Comparison of ENCODE assay signal across 13 mouse cellular contexts in the genomic region with DNA sequence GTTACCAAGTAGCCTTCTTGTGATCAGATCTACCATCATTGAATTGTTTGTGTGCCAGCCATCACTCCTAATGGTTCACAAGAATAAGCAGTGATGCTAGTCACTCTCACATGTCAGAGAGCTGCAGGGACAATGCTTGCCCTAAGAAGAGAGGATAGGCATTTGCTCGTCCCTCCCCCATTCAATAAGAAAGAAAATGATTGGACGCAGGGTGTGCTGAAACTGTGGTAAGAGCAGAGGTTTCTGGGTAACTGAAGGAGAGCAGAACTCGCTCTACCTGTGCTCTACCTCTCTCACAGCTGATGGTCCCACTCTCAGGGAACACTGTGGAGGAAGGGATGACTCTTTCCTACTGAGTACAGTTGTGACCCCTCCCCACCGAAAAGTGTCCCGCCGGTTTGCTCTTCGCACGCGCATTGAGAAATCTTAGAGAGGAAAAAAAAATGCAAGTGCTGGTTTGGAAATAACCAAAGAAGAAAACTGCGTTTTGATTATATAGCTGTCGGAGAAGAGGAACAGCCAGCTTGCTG. TPM values are rescaled to one million over a fixed set of nuclear protein-coding genes. Genes with fewer than 3 reads are reported as not detected.
DNase-seq lines count a peak whose midpoint lies in the region; ATAC-seq and TF ChIP-seq lines count a peak whose summit lies in the region.
"Had no signal": no experiment of that assay in that cellular context is flagged by ENCODE, and none has a peak within 500 bp of the region (broad histone marks: within the 10 kb centered on the region; RNA-seq: fewer than 3 reads in every experiment).

No protein-coding gene starts in this region.

- H3K27ac ChIP-seq in kidney, embryonic 16.5 days (ENCODE audit: low read length), result no peak overlapping the region
- H3K27ac ChIP-seq in embryonic facial prominence, embryonic 12.5 days, result no peak overlapping the region
- H3K27ac ChIP-seq in limb, embryonic 12.5 days, result no peak overlapping the region
- H3K27ac ChIP-seq in olfactory bulb, adult 2 months (ENCODE audit: insufficient read depth, low read depth, low read length), result peak overlapping the region; percentile 32
- H3K27ac ChIP-seq: midbrain, embryonic 12.5 days; neural tube, embryonic 13.5 days had no signal

- 45% methylated on average over 11 of the region's 11 CpGs for WGBS in kidney, embryonic 16.5 days
- 33% methylated on average over 11 of the region's 11 CpGs for WGBS in embryonic facial prominence, embryonic 12.5 days
- 53% methylated on average over 11 of the region's 11 CpGs for WGBS in limb, embryonic 12.5 days
- WGBS in olfactory bulb, adult 2 months, result 31% methylated on average over 11 of the region's 11 CpGs

- no peak for TF ChIP-seq POLR2A in olfactory bulb, adult 2 months (IDR thresholded peaks at IDR 0.05; ENCODE audit: insufficient read depth, low read depth, low read length)

- no peak overlapping the region for H3K9ac ChIP-seq in kidney, embryonic 16.5 days (replicated peaks; ENCODE audit: low read length)
- H3K9ac ChIP-seq in embryonic facial prominence, embryonic 12.5 days, result no peak overlapping the region
- no peak overlapping the region for H3K9ac ChIP-seq in limb, embryonic 12.5 days (replicated peaks)
- H3K9ac ChIP-seq: midbrain, embryonic 12.5 days; neural tube, embryonic 13.5 days had no signal

- no peaks in the 10 kb centered on the region for H3K9me3 ChIP-seq in kidney, embryonic 16.5 days (ENCODE audit: low read length)
- no peaks in the 10 kb centered on the region for H3K9me3 ChIP-seq in embryonic facial prominence, embryonic 12.5 days
- H3K9me3 ChIP-seq in limb, embryonic 12.5 days, result no peaks in the 10 kb centered on the region
- H3K9me3 ChIP-seq: midbrain, embryonic 12.5 days; neural tube, embryonic 13.5 days had no signal

- peak overlapping the region; percentile 20; the same call in 1 of the 2 replicates for H3K4me3 ChIP-seq in kidney, embryonic 16.5 days (ENCODE audit: low read length)
- 0 out of 2 replicates have a peak overlapping the region, but pooled peaks have one; percentile 10 for H3K4me3 ChIP-seq in embryonic facial prominence, embryonic 12.5 days
- H3K4me3 ChIP-seq in limb, embryonic 12.5 days (replicated peaks), result no peak overlapping the region
- no peak overlapping the region for H3K4me3 ChIP-seq in olfactory bulb, adult 2 months (ENCODE audit: insufficient read depth, low read depth, low read length)
- H3K4me3 ChIP-seq: midbrain, embryonic 12.5 days; neural tube, embryonic 13.5 days had no signal

- peaks cover 5% of the 10 kb centered on the region; the same call in 1 of the 2 replicates for H3K4me1 ChIP-seq in kidney, embryonic 16.5 days (ENCODE audit: insufficient read depth, low read length)
- peaks cover 15% of the 10 kb centered on the region for H3K4me1 ChIP-seq in embryonic facial prominence, embryonic 12.5 days
- H3K4me1 ChIP-seq in limb, embryonic 12.5 days (replicated peaks), result peaks cover 17% of the 10 kb centered on the region
- H3K4me1 ChIP-seq in olfactory bulb, adult 2 months (ENCODE audit: control insufficient read depth, insufficient read depth, low read length), result peaks cover 46% of the 10 kb centered on the region

- H3K36me3 ChIP-seq in kidney, embryonic 16.5 days (ENCODE audit: insufficient read depth, low read length), result no peaks in the 10 kb centered on the region
- H3K36me3 ChIP-seq in embryonic facial prominence, embryonic 12.5 days, result no peaks in the 10 kb centered on the region
- no peaks in the 10 kb centered on the region for H3K36me3 ChIP-seq in limb, embryonic 12.5 days

- no peak for ATAC-seq in kidney, embryonic 16.5 days (ENCODE audit: low FRiP score, low TSS enrichment)
- no peak for ATAC-seq in embryonic facial prominence, embryonic 12.5 days (ENCODE audit: insufficient number of reproducible peaks, insufficient read depth, low FRiP score, low TSS enrichment)
- no peak for ATAC-seq in limb, embryonic 12.5 days (ENCODE audit: insufficient number of reproducible peaks, insufficient read depth, low FRiP score, low TSS enrichment, low read depth)

- H3K27me3 ChIP-seq in kidney, embryonic 16.5 days (ENCODE audit: insufficient read depth, low read length), result peaks cover 4% of the 10 kb centered on the region; the same call in 1 of the 2 replicates
- H3K27me3 ChIP-seq in embryonic facial prominence, embryonic 12.5 days, result peaks cover 22% of the 10 kb centered on the region
- peaks cover 58% of the 10 kb centered on the region for H3K27me3 ChIP-seq in limb, embryonic 12.5 days
- H3K27me3 ChIP-seq: neural tube, embryonic 13.5 days had no signal

- no peak for TF ChIP-seq CTCF in olfactory bulb, adult 2 months (IDR thresholded peaks at IDR 0.05; ENCODE audit: insufficient read depth, low read depth, low read length)

- peak overlapping the region; percentile 45 for H3K4me2 ChIP-seq in kidney, embryonic 16.5 days (replicated peaks; ENCODE audit: low read depth, low read length)
- H3K4me2 ChIP-seq in embryonic facial prominence, embryonic 12.5 days (replicated peaks), result peak overlapping the region; percentile 24
- H3K4me2 ChIP-seq in limb, embryonic 12.5 days, result 0 out of 2 replicates have a peak overlapping the region, but pooled peaks have one; percentile 40
- H3K4me2 ChIP-seq: midbrain, embryonic 12.5 days; neural tube, embryonic 13.5 days had no signal

- DNase-seq in kidney, adult 8-10 months, result no peak
- DNase-seq in frontal cortex, postnatal 36 days (ENCODE audit: low spot score in 2 of 2), result no peak
- DNase-seq in urinary bladder, adult 18-20 months (ENCODE audit: low spot score in 2 of 2), result no peak
- DNase-seq: adrenal gland, postnatal 25 days; cerebellum, adult 8-10 months; gastrocnemius, postnatal 25 days; kidney, adult 11 months had no signal

RNA-seq across cellular contexts. Expression of gene Hspb8, which starts 25.2 kb away (rescaled TPM):
- 5.7 and 6.6 TPM in 2 replicates for polyA plus RNA-seq in kidney, embryonic 16.5 days (2015; fragmentation: Nextera tagmentation; extraction: Ambion mirVana)
- polyA plus RNA-seq in embryonic facial prominence, embryonic 12.5 days (2016; fragmentation: Nextera tagmentation; extraction: Ambion mirVana), result 7.5 and 8.1 TPM in 2 replicates
- 12.0 TPM in 2 replicates for polyA plus RNA-seq in limb, embryonic 12.5 days (2016; fragmentation: Nextera tagmentation; extraction: Ambion mirVana)
- polyA plus RNA-seq in olfactory bulb, adult 2 months (2012; ENCODE audit: insufficient read depth, insufficient read length, low replicate concordance, missing spikeins), result not detected in 2 replicates

Comparison
In these comparisons a context has a peak if more than half of its experiments do, and no peak if none do; other contexts are left out.
1. H3K4me3 ChIP-seq: peak in kidney, embryonic 16.5 days (single experiment) and embryonic facial prominence, embryonic 12.5 days (single experiment); none in limb, embryonic 12.5 days (single experiment) and olfactory bulb, adult 2 months (single experiment).
2. Peak in every context shown above with its lines, with median percentiles within 50 percentile points of each other: H3K4me2 ChIP-seq.